Mouse (Mus musculus): ENCODE measurements at regions not wholly inside any gene's neighbourhood (a gene's known extent, or its start where the extent isn't known, plus 50 kb on each side); places are given as distances from the start of the nearest gene placed in this dataset.

DNA sequence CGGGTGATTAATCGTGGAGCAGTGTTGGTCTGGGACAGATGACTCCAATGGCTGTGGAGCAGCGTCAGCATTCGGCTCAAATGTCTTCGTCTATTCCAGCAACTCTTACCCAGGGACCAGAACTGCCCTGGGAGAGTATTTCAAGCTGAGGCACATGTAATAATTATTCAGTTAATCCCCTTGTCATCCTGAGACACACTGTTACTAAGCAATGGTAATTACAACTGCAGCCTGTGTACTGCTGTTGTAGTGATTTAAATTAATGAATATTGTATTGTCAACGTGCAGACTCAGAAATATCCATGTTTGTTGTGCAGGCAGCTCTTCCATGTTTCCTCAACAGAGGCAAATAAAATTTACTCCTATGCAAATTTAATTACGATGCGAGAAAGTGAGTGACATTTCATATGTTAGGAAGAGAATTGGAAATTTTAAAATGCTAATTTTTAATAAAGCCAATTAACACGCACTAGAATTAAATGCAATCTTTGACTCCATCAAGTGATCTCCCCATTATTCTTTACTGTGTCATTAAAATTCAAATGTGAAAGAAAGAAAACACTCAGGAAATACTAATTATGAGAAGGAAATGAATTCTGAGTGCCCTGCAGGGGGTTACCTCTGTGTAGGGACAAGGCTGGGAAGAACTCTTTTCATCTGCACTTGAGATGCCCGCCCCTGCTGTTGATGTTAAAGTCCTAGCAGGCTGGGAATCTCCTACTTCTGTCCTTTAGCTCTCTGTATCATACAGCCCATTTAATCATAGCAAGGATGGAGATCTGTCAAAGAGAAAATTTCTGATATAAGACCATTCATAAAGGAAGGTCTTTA lies 218.7 kb upstream of the Slc16a7 start:
- Histone ChIP-seq H3K9me3 (no peaks in the 10 kb centered on the region), H3K4me3 (replicated peaks) (no peak overlapping the region), H3K4me1 (replicated peaks) (no peaks in the 10 kb centered on the region), H3K27me3 (no peaks in the 10 kb centered on the region), H3K36me3 (no peaks in the 10 kb centered on the region), H3K9ac (replicated peaks) (no peak overlapping the region), H3K27ac (no peak overlapping the region), H3K4me2 (no peak overlapping the region)
- WGBS = 54% methylated on average over 10 of the region's 10 CpGs
- ATAC-seq (ENCODE audit: insufficient number of reproducible peaks, insufficient read depth, low FRiP score, low TSS enrichment, low read depth) = no peak

DNA sequence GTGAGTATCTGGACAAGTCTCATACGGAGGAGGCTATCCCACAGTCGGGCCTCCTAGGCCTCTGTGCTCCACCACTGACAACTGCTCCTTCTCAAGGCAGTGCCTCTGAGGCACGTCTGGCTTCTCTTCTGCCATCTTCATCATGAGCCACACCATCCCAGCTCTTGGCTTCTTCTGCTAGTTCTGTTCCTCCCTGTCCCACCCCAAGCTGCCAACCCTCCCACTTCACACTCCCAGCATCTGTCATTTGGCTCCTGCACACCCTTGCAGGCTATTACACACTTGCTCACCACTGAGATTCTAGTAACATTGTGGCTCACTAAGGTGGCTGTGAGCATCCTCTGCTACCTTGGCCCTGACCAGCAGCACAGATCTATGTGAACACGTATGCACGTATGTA lies 221.1 kb upstream of the Slc16a7 start:
- no peaks in the 10 kb centered on the region for H3K4me1 ChIP-seq (replicated peaks)
- H3K4me3 ChIP-seq (replicated peaks) = no peak overlapping the region
- H3K27ac ChIP-seq = no peak overlapping the region
- no peak overlapping the region for H3K9ac ChIP-seq (replicated peaks)
- ATAC-seq (ENCODE audit: insufficient number of reproducible peaks, insufficient read depth, low FRiP score, low TSS enrichment, low read depth) = no peak
- 80% methylated on average over 5 of the region's 5 CpGs for WGBS
- no peaks in the 10 kb centered on the region for H3K9me3 ChIP-seq
- H3K36me3 ChIP-seq = no peaks in the 10 kb centered on the region
- H3K4me2 ChIP-seq = no peak overlapping the region
- H3K27me3 ChIP-seq = no peaks in the 10 kb centered on the region

DNA sequence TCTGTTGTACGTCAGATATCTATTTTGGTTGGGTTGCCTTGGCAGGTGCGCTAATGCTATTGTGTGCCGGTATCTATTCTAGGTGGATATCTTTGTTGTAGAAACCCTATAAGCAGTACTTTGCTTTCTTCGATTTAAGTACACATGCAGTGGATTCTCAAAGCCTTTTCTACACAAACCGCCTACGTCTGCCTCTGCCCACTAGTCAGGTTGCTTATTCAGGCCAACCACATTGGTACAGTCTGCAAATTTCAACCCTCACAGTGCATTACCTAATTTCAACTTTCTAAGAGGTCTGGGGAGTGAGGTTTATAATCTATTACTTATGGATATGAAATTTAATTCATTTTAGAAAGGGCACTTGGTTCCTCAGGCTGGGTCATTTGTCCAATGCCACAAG lies 223.5 kb upstream of the Slc16a7 start:
- Histone ChIP-seq H3K27me3 (peaks cover 5% of the 10 kb centered on the region; the same call in 1 of the 2 replicates), H3K27ac (no peak overlapping the region), H3K36me3 (no peaks in the 10 kb centered on the region), H3K4me1 (replicated peaks) (no peaks in the 10 kb centered on the region), H3K9me3 (no peaks in the 10 kb centered on the region), H3K4me2 (no peak overlapping the region), H3K9ac (replicated peaks) (no peak overlapping the region), H3K4me3 (replicated peaks) (no peak overlapping the region)
- 82% methylated on average over 6 of the region's 6 CpGs for WGBS
- ATAC-seq (ENCODE audit: insufficient number of reproducible peaks, insufficient read depth, low FRiP score, low TSS enrichment, low read depth) = no peak

DNA sequence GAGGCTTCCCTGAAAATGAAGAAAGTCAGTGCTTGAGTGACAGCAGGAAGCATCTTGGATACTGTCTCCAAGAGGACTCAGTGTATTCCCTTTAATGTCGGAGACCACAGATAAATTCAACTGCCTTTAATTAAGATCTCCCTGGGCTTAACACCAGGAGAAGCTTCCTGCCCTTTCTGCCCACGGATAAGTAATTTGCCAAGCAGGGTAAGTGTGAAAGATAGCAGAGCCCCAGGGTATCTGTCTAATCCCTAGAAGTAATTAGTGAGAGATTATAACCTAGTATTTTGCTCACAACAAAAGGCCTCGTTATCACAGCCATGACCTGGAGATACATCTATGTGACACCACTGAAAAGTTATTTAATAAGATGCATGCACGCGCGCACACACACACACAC lies 232.1 kb upstream of the Slc16a7 start:
- WGBS = 60% methylated on average over 6 of the region's 6 CpGs
- no peak overlapping the region for H3K4me3 ChIP-seq (replicated peaks)
- ATAC-seq (ENCODE audit: insufficient number of reproducible peaks, insufficient read depth, low FRiP score, low TSS enrichment, low read depth) = no peak

DNA sequence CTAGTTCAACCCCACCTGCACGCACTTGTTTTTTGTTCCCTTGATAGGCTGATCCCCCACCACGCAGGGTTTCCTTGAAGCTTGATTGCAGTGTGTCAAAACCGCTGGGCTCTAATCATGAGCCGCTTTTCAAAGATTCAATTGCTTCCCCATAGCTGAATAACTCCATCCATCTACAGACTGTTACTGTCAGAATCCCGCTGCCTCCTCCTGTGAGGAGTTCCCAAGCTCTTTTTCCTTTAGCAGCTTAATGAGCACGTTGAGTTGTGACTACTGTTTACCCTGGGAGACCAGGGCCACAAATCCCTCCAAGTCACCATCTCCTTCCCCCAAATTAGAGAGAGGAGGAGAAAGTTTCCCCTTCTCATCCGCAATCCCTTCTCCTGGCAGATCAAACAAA lies 234.6 kb upstream of the Slc16a7 start:
- H3K27ac ChIP-seq = no peak overlapping the region
- ATAC-seq (ENCODE audit: insufficient number of reproducible peaks, insufficient read depth, low FRiP score, low TSS enrichment, low read depth) = no peak
- WGBS = 16% methylated on average over 7 of the region's 7 CpGs

More for the DNA sequence above, 232.1 kb upstream of the Slc16a7 start:
- Histone ChIP-seq H3K9me3 (no peaks in the 10 kb centered on the region), H3K27me3 (0 out of 2 replicates have a peak, but pooled peaks cover under 1% of the 10 kb centered on the region), H3K4me2 (no peak overlapping the region), H3K36me3 (no peaks in the 10 kb centered on the region), H3K9ac (replicated peaks) (no peak overlapping the region), H3K27ac (no peak overlapping the region), H3K4me1 (replicated peaks) (no peaks in the 10 kb centered on the region)

DNA sequence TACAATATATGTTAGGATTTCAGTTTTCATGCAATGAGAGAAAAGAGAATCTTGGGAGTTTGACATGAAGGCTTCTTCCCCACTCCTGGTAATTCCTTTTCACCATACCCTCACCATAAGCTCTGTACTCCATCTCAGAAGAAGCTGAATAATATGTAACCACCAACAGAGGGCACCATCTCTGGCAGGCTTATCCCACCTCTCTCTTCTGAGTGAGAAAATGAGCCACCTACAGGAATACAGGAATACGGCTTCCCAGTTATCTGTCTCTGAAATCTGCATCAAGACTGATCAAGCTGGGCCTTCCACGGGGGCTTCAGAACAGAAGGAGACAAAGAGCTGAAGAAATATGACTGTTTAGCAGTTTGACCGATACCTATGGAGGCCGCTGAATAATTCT lies 278.6 kb upstream of the Slc16a7 start:
- 88% methylated on average over 4 of the region's 4 CpGs for WGBS
- Histone ChIP-seq H3K27me3 (no peaks in the 10 kb centered on the region), H3K9ac (replicated peaks) (no peak overlapping the region), H3K4me1 (replicated peaks) (no peaks in the 10 kb centered on the region), H3K4me3 (replicated peaks) (no peak overlapping the region), H3K27ac (no peak overlapping the region), H3K4me2 (no peak overlapping the region), H3K36me3 (no peaks in the 10 kb centered on the region), H3K9me3 (no peaks in the 10 kb centered on the region)
- no peak for ATAC-seq (ENCODE audit: insufficient number of reproducible peaks, insufficient read depth, low FRiP score, low TSS enrichment, low read depth)

More for the DNA sequence above, 234.6 kb upstream of the Slc16a7 start:
- Histone ChIP-seq H3K4me3 (replicated peaks) (no peak overlapping the region), H3K9me3 (no peaks in the 10 kb centered on the region), H3K4me2 (no peak overlapping the region), H3K36me3 (no peaks in the 10 kb centered on the region), H3K27me3 (no peaks in the 10 kb centered on the region), H3K9ac (replicated peaks) (no peak overlapping the region), H3K4me1 (replicated peaks) (no peaks in the 10 kb centered on the region)

DNA sequence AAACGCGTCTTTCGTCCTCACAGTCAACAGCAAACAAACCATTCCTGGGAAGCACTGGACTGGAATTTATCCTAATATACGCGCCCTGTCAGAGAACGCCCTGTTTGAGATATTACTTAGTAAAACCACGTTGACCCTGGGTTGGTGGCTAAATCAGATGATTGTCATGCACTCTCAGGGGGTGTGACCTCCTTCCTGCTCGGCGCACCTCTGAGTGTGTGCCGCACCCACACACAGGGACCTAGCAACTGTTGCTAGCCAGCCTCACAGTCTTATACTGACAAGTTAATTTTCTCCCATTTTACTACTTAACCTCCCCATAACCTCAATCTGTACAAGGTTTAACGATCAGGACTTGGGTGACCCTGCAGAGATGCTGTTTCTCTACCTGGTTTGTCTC lies 284.4 kb upstream of the Slc16a7 start:
- ATAC-seq (ENCODE audit: insufficient number of reproducible peaks, insufficient read depth, low FRiP score, low TSS enrichment, low read depth) = no peak
- no peaks in the 10 kb centered on the region for H3K27me3 ChIP-seq
- no peak overlapping the region for H3K4me3 ChIP-seq (replicated peaks)
- peaks cover 5% of the 10 kb centered on the region; the same call in 1 of the 2 replicates for H3K4me1 ChIP-seq (replicated peaks)
- H3K4me2 ChIP-seq = no peak overlapping the region
- H3K27ac ChIP-seq = no peak overlapping the region
- no peaks in the 10 kb centered on the region for H3K36me3 ChIP-seq
- H3K9me3 ChIP-seq = no peaks in the 10 kb centered on the region
- 56% methylated on average over 11 of the region's 11 CpGs for WGBS
- no peak overlapping the region for H3K9ac ChIP-seq (replicated peaks)

DNA sequence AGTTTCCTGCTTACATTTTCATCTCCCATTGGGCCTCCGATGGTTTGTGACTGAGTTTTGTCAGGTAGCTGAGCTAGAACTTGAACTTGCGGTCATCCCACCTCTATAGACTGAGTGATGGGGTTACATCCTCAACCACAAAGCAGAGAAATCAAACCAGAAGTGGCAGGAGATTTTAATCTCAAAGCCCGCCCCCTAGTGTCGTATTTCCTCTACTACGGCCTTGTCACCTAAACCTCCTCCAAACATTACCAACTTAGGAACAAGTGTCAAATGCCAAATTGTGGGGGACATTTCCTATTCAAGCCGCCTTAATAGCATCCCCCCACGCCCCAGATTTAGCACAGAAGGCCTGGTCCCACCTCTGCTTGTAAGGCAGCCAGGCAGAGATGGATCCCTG lies 286.3 kb upstream of the Lrig3 start:
- no peak for ATAC-seq (ENCODE audit: insufficient number of reproducible peaks, insufficient read depth, low FRiP score, low TSS enrichment, low read depth)

DNA sequence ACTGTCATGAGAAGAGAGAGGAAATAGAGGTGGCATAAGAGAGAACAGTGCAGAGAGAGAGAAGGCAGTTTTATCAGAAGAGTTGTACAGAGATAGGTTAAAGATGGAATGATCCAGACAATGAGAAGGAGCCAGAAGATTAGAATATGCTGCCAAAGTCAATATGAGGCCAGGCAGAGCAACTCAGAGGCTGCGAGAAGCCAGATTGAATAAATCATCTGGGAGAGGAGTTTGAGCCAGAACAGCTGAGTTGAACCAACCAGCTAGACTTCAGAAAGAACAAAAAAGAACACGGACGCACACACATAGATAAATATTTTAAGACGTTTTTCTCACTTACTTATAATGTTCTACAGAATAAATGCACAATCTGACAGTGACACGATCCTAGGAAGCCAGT lies 280.8 kb upstream of the Lrig3 start:
- Histone ChIP-seq H3K9me3 (no peaks in the 10 kb centered on the region), H3K9ac (replicated peaks) (no peak overlapping the region), H3K4me1 (replicated peaks) (no peaks in the 10 kb centered on the region), H3K4me3 (replicated peaks) (no peak overlapping the region), H3K27me3 (no peaks in the 10 kb centered on the region), H3K27ac (no peak overlapping the region), H3K4me2 (no peak overlapping the region), H3K36me3 (no peaks in the 10 kb centered on the region)
- no peak for ATAC-seq (ENCODE audit: insufficient number of reproducible peaks, insufficient read depth, low FRiP score, low TSS enrichment, low read depth)
- WGBS = 93% methylated on average over 5 of the region's 5 CpGs

More for the DNA sequence above, 286.3 kb upstream of the Lrig3 start:
- Histone ChIP-seq H3K4me3 (replicated peaks) (no peak overlapping the region), H3K9ac (replicated peaks) (no peak overlapping the region), H3K27ac (no peak overlapping the region), H3K4me2 (no peak overlapping the region), H3K9me3 (no peaks in the 10 kb centered on the region), H3K36me3 (no peaks in the 10 kb centered on the region), H3K27me3 (no peaks in the 10 kb centered on the region), H3K4me1 (replicated peaks) (no peaks in the 10 kb centered on the region)
- 73% methylated on average over 7 of the region's 7 CpGs for WGBS

DNA sequence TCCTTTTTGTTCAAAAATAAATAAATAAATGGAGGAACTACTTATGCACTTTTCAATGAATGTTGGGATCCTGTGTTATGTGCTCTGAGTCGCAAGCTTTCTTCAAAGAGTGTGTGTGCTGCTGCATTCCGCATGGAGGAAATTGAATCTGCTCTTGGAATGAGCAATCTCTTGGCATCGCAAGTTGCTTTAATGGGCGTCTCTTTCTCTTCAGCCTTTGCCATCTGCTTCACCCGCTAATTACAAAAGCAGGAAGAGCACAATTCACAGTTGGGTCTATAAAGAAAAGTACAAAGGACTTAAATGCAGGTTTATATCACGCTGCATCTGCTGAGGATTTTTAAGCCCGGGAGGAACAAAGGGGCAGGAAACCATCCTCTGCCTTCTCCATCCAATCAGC lies 272.5 kb upstream of the Lrig3 start:
- no peak for ATAC-seq (ENCODE audit: insufficient number of reproducible peaks, insufficient read depth, low FRiP score, low TSS enrichment, low read depth)
- Histone ChIP-seq H3K9me3 (no peaks in the 10 kb centered on the region), H3K4me3 (replicated peaks) (no peak overlapping the region), H3K4me1 (replicated peaks) (no peaks in the 10 kb centered on the region), H3K27me3 (no peaks in the 10 kb centered on the region), H3K27ac (no peak overlapping the region), H3K36me3 (no peaks in the 10 kb centered on the region), H3K4me2 (no peak overlapping the region), H3K9ac (replicated peaks) (no peak overlapping the region)
- WGBS = 53% methylated on average over 7 of the region's 7 CpGs

DNA sequence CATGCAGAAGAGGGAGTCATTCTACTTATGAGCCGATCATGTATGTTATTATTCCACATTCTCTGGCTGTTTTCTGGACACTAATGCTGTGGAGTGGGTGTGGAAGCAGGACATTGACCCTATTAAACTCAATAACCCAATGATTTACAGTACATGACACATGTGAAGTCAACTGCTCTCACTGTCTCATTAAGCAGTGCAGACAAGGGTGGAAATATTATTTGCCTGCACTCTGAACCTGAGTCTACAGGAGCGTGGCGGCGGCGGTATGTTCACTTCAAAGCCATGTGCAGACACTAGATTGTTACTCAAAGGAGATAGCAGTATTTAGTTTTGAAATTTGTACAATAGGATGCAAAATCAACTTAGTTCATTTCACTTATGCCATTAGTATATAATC lies 269.8 kb upstream of the Lrig3 start:
- H3K4me1 ChIP-seq (replicated peaks) = no peaks in the 10 kb centered on the region
- 92% methylated on average over 5 of the region's 5 CpGs for WGBS
- H3K4me3 ChIP-seq (replicated peaks) = no peak overlapping the region
- no peak for ATAC-seq (ENCODE audit: insufficient number of reproducible peaks, insufficient read depth, low FRiP score, low TSS enrichment, low read depth)
- H3K27ac ChIP-seq = no peak overlapping the region
- H3K9ac ChIP-seq (replicated peaks) = no peak overlapping the region
- no peak overlapping the region for H3K4me2 ChIP-seq
- H3K27me3 ChIP-seq = no peaks in the 10 kb centered on the region
- no peaks in the 10 kb centered on the region for H3K9me3 ChIP-seq
- no peaks in the 10 kb centered on the region for H3K36me3 ChIP-seq
